Mouse (Mus musculus) kidney, postnatal 4 days (tissue): ENCODE data around the gene Tmem178b.

Experiments used
- DNase-seq, 2 experiments: peaks; one replicate each; pipeline ENCODE4 v3.0.0; 2021; ENCODE audit warnings: mixed read lengths in 2 of 2

Tmem178b gene

DNA sequence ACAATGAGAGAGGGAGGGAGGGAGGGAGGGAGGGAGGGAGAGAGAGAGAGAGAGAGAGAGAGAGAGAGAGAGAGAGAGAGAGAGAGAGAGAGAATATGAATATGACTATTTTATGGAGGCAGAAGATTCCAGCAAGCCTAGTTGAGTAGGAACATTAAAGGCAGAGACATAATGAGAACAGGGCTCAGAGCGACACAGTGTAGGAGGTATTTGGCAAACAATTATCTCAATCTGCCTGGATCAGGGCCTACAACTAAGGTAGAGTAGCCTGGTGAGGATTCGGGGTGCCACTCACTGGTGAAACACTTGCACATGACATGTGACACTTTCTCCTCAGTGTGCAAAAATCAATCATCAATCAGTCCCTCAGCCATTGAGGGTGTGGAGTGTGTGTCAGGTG, 225.4 kb downstream of the Tmem178b start:
- DNase-seq, result no peak

DNA sequence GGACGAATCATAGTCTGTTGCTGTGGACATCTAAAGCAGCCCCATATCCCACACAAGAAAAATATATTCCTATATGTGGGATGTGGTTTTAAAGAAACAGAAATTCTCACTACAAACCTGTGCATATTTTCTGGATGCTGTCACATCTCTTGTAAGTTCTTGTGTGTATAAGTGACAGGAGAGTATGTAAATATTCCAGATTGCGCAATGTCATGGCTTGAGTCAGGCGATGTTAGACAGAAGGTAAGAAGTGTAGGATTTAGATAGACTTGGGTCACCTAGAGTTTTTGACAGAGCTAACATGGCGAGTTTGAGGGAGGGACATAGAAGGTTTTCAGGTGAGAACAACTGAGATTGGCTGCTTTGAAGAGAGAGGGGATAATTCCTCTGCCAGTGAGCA, 228.7 kb downstream of the Tmem178b start:
- no peak for DNase-seq

DNA sequence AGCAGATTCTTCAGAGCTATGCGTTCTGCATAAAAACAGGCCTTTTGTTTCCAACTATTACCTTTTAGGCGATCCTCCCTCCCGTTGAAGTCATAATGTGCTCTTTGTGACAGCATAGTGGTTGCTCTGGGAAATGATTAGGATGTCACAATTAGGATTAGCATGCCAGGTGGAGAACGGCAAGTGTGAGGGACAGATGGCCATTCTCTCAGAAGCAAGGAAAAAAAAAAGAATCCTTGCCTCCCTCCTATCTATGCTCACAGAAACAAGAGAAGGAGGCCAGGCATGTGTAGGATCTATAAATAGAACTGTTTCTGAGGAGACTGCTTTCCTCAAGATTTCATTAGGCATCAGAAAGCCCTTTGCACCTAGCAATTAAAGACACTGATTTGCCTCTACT, 229.8 kb downstream of the Tmem178b start:
- no peak for DNase-seq

DNA sequence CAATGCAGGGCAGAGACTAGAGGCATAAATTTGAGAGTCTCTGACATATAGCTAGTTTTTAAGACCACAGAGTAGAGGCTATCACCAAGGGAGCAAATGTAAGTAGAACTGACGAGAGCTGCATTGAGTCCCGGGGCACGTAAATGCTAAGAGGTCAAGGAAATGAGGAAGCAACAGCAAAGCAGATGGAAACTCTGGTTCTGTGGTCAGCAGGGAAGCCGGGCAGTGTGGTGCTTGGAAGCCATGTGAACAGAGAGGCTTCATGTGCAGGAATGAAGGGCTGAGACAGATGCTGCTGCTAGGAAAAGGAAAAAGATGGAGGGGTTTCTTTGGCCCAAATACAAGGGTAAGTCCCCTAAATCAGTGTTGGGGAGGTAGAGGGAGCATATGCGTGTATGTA, 237.0 kb downstream of the Tmem178b start:
- no peak for DNase-seq

DNA sequence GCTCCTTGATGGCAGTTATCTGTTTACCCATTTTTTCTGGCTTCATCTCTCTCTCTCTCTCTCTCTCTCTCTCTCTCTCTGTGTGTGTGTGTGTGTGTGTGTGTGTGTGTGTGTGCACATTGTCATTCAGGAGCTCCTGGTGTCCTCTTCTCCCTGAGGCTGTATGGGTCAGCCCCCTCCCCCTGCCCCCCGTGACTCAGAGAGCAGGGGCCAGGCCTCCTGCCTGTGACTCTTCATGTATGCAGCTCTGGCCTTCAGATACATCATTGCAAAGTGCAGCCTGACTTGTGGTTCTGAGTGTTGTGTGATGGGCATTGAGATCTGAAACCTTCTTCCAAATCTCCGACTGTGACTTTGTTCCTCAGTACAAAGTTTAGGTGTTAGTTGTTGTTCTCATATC, 237.7 kb downstream of the Tmem178b start:
- no peak for DNase-seq

DNA sequence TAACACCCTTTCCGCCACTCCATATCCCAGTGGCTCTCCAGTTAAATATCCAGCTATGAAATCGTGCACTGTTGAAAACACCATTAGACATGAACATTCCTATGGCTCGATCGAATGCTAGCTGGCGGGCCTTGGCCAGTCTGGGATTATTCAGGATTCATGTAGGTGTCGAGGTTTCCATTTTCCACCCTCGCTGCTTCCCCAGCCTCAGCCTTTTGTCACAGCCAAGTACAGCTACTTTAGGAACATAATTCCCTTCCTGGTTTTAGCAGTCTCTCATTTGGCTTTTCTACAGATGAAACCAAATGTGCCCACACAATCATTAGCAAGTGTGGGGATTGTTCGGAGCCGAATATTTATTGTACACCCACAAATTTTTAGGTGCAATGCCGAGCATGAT, 239.4 kb downstream of the Tmem178b start:
- DNase-seq, result no peak

DNA sequence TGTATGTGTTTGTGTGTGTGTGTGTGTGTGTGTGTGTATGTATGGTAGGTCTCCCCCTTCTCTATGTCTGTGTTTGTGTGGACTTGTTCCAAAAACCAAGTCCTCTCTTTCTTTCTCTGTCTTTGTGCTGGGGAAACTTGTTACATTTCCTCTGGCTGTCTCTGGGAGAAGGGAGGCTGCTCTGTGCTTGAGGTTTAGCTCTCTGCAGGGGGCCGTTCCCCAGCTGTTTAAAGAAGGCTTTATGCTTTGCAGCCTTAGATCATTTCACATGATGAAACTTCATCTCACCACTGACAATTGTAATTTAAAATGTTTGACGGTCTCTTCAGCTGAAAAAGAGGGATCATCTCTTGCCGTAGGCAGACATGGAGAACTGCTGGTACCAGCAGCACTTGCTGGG, 243.2 kb downstream of the Tmem178b start:
- DNase-seq, result no peak

DNA sequence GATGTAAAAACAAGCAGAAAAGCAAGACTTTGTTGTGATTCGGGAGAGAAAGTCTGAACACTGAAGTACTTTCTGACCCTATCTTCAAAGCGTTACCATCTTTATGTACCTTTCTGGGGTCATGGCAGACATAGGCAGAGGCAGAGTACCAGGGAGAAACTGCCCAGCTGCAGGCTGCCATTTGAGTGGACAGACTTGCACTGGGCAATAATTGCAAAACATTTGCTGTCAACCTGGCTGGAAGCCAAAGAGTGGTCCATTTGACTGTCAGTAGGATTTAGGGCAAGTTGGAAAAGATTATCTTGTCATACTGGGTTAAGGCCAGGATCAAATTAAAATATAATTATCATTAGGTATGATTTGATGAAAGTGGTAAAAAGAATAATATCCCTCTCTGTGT, 247.1 kb downstream of the Tmem178b start:
- DNase-seq, result no peak

DNA sequence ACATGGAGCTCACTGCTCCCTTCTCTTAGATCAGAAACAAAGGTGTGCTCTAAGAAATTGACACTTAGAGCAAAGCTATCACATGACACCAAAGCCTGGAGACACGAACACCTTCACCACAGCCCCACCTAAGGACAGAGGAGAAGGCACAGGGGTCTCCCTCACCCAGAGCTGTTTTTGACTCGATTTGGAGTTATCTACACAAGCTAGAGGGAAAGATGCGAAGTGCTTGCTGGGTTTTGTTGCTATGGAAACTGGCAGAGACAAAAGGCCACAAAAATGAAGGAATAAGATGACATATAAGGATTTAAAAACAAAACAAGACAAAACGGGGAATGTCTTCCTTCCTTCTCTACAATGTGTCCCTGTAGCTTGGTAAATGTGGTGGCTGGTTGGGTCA, 248.4 kb downstream of the Tmem178b start:
- DNase-seq, result no peak

DNA sequence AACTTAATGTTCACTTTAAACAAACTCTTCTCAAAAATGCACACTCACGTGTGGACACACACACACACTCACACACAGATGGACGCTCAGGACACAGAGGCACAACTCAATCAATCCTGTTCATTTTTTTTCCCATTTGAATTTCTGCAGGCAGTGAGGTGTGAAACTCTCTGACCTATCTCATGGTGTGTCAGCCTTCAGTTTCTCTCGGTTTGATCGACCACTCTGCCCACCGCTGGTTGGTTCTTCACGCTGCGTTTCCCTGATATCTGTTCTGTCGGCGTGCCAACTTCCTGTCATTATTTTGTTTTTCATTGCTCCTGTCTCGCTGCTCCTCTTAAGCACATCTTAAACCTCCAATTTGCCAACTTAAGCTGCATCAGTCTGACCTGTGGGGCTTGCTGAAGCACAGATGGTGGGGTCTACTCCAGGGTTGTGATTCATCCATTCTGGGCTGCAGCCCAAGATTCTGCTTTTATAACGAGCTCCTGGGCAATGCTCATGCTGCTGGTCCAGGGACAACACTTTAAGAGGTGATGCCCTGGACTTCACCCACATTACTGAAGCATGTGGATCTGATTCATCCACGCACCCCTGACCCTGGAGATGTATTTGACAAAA, 250.1 kb downstream of the Tmem178b start:
- no peak for DNase-seq

DNA sequence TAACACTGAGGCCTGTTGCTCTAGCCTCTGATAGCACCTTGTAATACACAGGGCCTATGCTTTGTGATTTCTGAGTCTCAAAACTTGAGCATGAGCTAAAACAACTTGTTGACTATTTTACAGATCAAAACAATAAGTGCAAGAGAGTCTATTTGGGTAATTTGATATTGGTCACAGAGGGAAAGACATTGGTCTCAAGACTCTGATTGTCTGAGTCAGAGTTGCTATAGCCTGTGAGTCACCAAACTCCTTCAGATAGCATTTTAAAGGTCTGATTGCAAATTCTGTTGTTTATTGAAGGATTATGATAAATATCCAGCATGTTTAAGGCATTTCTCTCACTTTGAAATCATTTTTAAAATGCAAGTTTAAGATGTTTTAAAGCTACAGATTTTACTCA, 250.9 kb downstream of the Tmem178b start:
- DNase-seq, result no peak

DNA sequence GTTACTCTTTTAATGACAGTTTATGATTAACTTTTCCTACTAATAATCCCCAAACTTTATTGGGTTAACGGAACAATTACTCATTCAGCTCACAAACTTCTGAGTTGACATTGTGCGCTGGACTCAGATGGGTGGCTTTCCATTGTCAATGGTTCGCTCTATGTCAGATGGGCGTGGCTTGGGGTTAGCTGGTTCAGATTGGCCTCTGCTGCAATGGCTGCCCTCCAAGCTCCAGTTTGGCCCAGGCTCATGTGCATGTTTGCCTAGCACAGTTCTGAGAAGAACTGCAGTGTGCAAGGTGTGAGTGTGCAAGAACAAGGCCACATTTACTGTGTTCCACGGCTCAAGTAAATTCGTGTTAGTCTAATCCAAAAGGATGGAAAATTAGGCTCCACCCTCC, 255.6 kb downstream of the Tmem178b start:
- DNase-seq, result no peak

DNA sequence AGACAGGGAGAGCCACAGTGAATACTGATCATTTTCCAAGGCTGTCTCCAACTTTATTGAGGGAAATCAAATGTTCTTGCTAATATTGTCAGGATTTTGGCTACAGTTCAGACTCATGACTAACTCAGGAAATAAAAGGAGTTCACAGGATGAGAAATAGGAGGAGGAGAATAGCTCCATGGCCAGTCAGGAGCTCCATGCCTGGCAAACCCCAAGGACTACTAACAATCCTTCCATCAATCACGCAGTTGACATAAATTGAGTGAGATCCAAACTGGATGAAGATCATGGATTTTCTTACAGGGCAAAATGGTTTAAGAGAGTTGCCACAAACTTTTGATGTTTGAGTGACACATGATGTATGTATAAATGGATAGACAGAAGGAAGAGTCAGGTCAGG, 258.9 kb downstream of the Tmem178b start:
- DNase-seq, result no peak

DNA sequence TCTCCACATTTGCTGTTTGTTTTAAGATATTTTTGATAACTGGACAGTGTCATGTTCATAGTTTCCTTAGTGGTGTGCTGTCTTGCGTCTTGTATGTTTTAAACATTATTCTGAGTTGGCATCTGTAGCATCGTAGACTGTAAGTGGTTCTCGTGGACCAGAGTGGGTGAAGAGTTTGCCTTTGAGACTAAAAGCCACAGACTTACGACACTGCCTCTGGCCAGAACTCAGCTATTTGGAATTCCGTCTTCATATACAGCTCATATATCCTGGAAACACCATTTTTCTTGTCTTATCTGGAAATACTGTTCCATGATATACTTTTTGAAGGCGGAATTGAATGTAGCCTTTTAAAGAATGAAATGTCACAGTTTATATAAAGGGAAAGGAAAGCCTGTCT, 260.4 kb downstream of the Tmem178b start:
- DNase-seq, result no peak

DNA sequence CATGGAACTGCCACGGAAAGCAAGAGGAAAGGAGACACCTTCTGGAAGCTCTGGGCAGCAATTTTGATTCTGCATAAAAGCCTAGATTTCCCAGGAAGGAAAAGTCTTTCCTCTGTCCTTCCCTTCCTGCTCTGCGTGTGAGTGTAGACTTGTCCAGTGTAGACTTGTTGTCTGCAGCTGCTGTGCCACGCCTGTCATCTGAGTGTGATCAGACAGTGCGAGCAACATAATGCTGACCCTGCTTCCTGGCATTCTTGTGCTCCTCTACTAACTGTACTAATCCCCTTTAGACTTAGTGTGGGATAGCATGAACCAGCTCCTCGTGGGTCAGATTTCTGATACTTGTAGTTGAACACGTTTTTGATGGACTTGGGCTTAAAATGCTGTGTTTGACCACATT, 262.6 kb downstream of the Tmem178b start:
- DNase-seq, result no peak

DNA sequence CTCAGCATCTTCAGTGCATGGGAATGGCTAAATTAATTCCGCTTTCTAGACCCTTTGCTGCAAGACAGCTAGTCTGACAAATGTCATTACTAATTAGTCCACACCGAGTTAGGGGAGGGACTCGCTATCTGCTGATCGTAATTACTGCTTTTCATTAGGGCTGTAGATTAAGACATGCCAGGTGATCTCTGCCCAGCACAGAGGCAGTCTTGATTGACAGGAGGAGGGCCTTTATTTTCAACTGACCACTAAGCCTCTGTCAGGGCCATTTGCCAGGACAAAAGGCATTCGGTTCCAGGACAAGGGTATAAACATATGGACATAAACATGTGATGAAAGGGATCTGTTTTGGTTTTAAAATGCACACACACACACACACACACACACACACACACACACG, 264.3 kb downstream of the Tmem178b start:
- DNase-seq, result no peak

DNA sequence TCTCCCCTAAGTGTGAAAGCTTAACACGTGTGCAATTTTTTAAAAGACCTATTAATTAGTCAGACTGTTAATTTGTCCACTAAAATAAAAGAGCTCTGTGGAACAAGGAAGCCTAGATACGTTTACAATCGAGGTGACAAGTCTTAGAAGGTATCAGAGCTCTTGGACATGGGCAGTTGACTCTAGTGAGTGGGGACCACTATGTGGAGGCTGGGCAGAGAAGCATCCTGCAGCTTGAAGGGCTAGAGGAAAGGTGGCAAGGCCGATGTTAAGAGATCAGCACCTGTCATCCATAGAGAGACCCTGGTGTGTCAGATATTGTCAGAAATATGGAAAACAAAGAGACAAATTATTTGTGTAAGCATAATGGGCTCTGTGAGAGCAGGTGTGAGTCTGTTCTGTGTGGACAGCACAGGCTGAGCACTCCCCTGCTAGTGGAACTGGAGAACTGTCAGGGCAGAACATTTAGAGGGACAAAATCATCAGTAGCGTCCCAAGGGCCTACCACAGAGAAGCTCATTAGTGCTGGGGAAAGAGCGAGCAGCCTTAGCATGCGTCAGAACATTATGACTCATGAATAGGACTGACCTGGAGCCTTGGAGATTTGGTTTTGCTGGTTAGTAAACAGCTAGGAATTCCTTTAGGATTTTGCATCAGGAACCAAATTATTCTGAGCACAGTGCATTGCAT, 264.9 kb downstream of the Tmem178b start:
- no peak for DNase-seq

DNA sequence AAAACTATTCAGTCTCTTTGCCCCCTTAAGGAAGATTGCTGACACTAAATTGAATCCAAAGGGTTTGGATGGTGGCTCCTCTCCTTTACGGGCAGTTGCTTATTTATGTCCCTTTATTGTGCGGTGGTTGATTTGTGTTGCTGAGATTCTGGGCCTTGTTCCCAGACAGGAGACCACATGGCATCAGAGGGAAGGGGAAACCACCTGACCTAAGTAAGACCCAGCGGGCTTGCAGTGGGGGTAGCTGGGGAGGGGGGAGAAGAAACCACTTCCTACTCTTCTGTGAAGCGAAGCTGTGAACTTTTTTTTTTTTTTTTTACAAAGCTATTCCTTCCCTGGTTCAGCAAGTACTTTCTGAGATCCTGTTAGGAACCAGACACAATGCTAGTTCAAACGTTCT, 269.5 kb downstream of the Tmem178b start:
- no peak for DNase-seq

DNA sequence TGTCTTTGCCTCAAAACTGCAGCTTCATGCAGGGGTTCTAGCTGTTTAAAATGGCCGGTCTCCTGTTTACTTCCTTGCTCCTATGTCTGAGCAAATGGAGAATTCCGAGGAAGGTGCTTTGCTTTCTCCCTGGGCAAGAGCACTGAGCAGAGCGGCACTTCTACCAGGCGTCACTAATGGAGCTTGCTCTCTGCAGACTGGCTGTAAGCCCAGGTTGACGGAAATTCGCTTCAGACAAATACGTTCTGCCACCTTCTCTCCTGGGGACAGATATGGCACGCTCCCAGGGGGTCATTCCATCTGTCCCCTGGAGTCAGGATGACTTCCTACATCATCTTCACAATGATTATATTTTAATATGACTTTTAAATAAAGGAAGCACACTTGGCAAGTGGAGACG, 271.3 kb downstream of the Tmem178b start:
- no peak for DNase-seq

DNA sequence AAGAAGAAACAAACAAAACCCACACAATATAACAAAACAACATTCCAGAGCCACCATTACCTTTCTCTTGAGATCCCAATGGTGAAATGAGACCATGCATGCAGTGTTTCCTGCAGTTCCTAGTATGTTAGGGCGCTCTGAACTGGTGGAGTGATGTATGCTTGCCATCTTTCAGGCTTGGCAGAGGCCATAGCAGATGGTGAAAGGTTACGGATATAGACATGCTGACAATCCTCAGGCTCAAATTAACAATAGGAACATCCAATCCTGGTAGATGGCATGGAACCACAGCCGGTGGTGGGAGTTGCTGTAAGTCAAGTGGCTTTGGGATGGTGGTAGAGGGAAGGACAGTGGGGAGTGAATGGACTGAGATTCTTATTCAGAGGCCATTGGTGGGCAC, 272.5 kb downstream of the Tmem178b start:
- no peak for DNase-seq

DNA sequence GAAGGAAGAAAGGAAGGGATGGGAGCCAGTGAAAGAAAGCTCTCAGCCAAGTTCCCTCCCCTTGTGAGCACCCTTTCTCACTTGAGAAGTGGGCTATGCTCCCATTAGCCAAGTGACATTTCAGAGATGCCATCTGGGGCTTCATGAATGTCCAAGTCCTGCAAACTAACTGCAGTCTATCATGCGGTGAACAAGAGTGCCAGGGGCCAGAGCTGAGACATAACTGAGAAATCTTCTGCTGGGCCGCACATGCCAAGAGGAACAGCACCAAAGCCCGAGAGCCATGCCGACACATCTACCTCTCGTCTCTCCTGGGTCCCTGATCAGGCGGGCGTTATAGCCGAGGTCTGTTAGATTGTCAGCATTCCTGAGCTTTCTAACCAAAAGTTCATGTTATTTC, 279.2 kb downstream of the Tmem178b start:
- DNase-seq, result no peak

DNA sequence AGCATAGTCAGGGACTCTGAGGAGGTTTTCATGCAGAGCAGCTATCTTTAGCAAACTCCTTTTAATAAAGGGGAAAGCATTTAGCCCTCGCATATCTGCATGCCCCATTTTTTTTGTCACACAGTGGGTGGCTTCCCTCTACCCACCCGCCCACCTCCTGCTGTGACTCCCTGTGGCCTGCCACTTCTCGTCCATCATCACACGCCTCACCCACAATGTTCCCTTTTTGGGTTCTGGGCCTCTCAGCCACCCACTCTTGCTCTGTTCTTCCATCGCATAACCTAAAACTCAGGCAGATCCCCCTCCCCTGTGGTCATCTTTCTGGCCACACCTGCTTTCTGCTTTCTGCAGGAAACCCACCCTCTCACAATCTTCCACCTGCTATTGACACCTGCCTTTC, 288.3 kb downstream of the Tmem178b start:
- DNase-seq, result no peak

DNA sequence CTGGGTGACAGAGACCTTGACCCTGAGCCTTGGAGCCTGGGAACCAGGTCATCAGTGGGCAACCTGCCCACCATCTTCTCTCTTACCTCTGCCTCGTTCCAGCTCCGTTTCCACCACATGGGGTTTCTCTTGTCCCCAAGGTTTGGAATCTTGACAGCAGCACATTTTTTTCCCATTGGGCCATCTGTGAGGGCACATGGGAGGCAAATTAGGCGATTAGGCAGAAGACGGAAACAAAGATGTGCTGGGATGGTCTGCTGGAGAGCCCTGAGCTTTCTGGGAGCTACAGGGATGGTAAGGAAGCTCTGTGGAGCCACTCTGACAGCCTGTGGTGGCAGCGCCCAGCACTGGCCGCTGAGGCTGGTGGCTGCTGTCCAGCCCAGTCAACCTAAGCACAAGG, 300.5 kb downstream of the Tmem178b start:
- DNase-seq, result no peak

DNA sequence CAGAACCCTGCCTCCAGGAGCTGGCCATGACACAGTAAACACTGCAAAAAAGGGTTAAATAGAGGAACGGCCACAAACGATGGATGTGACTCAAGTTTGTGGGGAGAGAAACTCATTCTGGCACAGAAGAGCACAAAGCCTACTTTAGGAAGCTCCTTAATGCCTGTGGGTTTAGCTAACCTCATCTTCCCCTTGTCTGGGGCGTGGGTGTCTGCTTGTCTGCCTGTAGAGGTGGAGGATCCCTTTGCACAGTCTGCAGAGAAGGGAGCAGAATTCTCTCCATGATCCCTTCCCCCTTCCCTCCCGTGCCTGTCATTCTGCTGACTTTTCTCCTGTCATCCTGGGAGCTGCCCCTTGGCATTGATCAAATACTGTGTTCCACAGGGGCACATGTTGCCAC, 304.8 kb downstream of the Tmem178b start:
- no peak for DNase-seq

DNA sequence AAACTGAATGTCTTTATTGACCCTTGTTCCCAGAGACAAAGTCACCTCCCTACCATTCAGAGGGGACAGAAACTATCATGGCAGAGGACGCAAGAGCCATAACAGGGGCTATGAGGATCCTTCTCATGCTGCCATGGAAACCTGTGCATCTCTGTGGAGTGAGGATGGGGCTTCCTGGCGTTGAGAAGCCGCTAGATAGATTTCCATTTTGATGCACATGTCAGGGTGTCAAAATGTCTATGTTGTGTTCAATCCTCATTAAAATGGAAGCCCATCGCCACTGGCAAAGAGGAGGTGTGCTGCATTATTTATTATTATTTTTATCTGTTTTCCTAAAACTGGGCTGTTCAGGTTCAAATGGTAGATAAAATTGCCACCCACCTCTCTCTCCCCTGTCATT, 307.5 kb downstream of the Tmem178b start:
- DNase-seq, result no peak
